Mouse (Mus musculus) cerebellum, adult 11-12 months (tissue): ENCODE measurements around the gene Bcl2l12.

Source experiments
- DNase-seq: peaks from one replicate; pipeline ENCODE4 v3.0.0; 2022

The Bcl2l12 gene

GRCm38 (mm10) chr7:44985595-44986191, 12.8 kb downstream of the Bcl2l12 start:
- peak; percentile 82 for DNase-seq

DNA sequence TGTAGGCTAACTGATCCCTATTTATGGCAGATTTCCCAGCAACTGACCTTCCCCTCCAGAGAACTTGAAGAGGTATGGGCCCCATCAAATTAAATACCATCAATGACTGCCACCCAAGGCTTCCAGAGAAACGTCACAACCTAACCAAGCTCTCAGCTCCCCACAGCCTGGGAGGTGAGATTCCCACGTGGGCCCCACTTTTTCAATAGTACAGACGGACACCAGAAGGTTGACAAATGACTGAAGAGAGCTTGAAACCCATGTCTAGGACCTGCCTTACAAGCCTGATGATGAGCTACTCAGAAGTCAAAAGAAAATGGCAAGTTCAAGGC, 13.7 kb downstream of the Bcl2l12 start:
- no peak for DNase-seq

- DNase-seq: peak; percentile 54
Observed at GRCm38 (mm10) chr7:44983944-44984832, 14.3 kb downstream of the Bcl2l12 start.

GRCm38 (mm10) chr7:44983085-44983484, 15.4 kb downstream of the Bcl2l12 start:
- peak; percentile 75 for DNase-seq

- peak; percentile 46 for DNase-seq
Observed at GRCm38 (mm10) chr7:44981539-44981938, 17.0 kb downstream of the Bcl2l12 start.

GRCm38 (mm10) chr7:44978300-44978699, 20.2 kb downstream of the Bcl2l12 start:
- DNase-seq: peak; percentile 37

DNA sequence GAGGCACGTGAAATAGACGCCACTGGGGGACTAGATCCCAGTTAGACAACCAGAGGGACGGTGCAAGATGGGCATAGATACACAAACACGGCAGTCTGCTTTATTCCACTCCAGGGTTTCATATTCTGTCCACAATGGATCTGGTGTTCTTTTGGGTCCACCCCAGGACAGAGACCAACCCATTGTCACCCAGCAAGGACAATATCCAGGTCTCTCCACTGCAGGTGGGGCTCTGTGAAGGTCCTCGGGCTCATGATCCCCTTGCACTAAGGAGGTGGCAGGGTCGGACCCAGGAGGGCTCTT, 23.4 kb downstream of the Bcl2l12 start:
- DNase-seq: peak; percentile 49

GRCm38 (mm10) chr7:44974383-44975116, 24.0 kb downstream of the Bcl2l12 start, which contains the start of gene Cpt1c:
Gene Cpt1c (minus strand): TSS chr7:44974851.
- DNase-seq: peak; percentile 91

DNA sequence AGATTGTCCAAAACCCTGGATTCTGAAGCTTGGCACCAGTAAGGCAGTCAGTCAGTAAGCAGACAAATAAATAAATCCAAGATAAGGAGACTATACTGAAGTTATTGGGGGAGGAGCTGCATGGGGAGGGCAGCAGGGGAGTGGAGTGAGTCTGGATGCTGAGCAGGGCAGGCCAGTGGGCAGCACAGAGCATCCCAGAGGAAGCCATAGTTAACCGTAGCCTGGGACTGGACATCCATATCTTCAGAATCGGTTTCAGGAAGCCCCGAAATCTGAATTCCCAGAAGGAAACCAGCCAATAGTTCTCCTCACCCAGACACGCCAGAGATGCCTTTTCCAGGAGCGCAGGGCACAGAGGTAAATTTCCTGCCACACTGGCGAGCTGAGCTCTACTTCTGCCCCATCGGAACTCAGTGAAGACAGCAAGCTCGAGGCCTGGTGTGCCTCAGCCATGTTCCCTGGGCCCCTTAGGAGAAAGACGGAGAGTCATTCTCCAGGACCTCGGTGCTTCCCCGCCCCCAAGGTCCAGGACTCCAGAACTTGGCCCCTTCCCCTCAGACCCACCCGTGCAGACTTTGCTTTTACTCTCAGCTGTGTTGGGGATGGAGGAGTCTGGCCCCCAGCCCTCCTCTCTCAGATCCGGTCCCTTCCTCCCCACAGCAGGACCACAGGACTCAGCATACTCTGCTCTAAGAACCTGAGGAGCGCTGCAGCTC, 24.9 kb downstream of the Bcl2l12 start:
- DNase-seq: peak; percentile 61

DNA sequence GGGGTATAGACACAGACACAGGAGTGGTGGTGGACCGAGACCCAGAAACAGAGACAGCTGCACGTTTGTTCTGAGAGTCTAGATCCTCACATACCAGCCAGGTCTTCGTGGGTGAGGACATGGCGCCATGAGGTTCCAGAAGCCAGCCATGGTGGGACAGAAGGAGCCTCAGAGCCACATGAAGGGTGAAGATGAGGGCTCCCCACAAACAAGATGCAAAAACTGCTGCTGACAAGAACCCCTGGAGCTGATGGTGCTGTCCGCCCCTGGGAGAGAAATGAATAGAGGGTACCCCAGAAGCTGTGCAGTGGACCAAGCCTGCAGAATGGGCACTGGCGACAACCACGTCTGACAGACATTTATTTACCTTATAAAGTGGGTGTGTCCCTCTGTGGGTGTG, 27.4 kb downstream of the Bcl2l12 start:
- peak; percentile 38 for DNase-seq

GRCm38 (mm10) chr7:44970231-44970691, 28.3 kb downstream of the Bcl2l12 start:
- peak; percentile 89 for DNase-seq

DNA sequence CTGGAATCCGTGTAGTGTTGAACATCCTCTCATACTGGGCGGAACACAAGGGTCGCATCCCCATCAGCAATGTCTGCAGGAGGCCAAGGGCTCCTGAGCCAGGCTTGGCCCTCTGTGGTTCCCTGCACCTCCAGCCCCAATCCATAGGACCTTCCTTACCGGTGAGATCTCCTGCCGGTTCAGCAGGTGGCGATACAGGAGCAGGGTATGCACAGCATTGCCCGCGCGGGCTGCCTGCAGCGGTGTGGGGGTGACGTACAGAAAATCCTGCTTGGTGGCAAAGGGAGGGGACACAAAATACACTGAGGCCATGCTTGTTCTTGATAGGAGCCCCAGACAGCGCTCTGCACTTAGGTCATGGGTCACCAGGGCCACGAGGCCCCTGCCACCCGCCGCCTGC, 31.9 kb downstream of the Bcl2l12 start:
- DNase-seq: no peak

DNA sequence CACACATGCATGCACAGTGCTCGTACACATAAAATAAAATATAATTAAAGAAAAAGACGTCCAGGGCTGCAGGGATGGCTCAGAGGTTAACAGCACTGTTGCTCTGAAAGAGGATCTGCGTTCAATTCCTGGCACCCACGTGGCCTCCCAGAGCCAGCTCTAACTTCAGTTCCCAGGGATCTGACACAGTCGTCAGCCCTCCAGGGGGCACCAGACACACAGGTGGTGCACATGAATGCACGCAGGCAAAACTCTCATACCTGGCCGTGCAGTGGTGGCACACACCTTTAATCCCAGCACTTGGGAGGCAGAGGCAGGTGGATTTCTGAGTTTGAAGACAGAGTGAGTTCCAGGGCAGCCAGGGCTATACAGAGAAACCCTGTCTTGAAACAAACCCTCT, 32.5 kb downstream of the Bcl2l12 start:
- no peak for DNase-seq

GRCm38 (mm10) chr7:44964990-44965389, 33.5 kb downstream of the Bcl2l12 start:
- DNase-seq: peak; percentile 28

GRCm38 (mm10) chr7:44962831-44963230, 35.7 kb downstream of the Bcl2l12 start:
- DNase-seq: no peak

GRCm38 (mm10) chr7:44962337-44962736, 36.2 kb downstream of the Bcl2l12 start:
- no peak for DNase-seq

GRCm38 (mm10) chr7:44960512-44960910, 38.0 kb downstream of the Bcl2l12 start:
- no peak for DNase-seq

GRCm38 (mm10) chr7:44959874-44960511, 38.5 kb downstream of the Bcl2l12 start:
- peak; percentile 17 for DNase-seq

- DNase-seq: peak; percentile 17
Observed at GRCm38 (mm10) chr7:44959281-44959680, 39.2 kb downstream of the Bcl2l12 start.

GRCm38 (mm10) chr7:44958208-44958607, 40.3 kb downstream of the Bcl2l12 start:
- DNase-seq: no peak

DNA sequence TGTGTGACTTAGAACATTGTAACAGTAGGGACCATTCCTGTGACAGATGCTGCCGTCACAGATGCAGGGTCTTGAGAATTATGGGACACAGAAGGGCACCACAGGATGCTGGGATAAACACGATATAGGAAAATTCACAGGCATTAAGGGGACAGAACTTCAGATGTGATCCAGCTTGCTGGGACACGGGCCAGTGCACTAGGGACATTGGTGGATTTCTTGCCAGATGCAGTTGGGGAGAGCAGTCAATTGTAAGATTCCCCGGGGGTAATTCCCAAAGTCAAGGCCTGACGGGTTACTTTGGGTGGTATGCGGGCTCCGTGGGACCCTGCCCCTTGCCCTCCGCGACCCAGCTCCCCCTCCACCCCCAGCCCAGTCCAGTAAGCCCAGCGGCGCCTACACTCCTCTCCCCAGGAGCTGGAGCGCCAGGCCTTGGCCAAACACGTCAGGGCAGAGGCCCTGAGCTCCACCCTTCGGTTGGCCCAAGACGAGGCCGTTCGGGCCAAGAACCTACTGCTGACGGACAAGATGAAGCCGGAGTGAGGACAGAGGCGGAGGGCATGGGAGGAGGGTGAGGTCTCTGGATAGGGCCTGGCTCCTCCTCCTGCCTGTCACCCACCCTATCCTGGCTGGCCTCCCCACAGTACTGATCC, 41.2 kb downstream of the Bcl2l12 start:
- DNase-seq: no peak

- no peak for DNase-seq
Observed at GRCm38 (mm10) chr7:44956266-44956665, 42.2 kb downstream of the Bcl2l12 start.
